Mouse (Mus musculus) megakaryocyte progenitor cell, adult 5-6 weeks (primary cell): Measurements from ENCODE around the gene Frmd8. TPM values are rescaled to one million over a fixed set of nuclear protein-coding genes. Genes with fewer than 3 reads are reported as not detected.

Experiments
- ATAC-seq: replicated peaks from 2 replicates; pipeline ENCODE4 v1.8.0; 2016; ENCODE audit warnings: mild to moderate bottlenecking, moderate TSS enrichment, inconsistent platforms; ENCODE audit not compliant: poor library complexity
- total RNA-seq, 2 experiments: library from RNA; stranded (forward) in 1 of 2; stranded (reverse) in 1 of 2; fragments of 157-497, 149-512 nt in 1 of 2; fragments of 200-1000 nt in 1 of 2; gene quantifications; 2 replicates each; pipeline versions ENCODE4 v1.2.3 to v1.2.4; 2015 to 2017

Frmd8 gene
- total RNA-seq, 2 experiments from 2014 or later: 16.2 to 16.3 TPM

- no peak for ATAC-seq
Observed at GRCm38 (mm10) chr19:5810840-5811563, 64.1 kb downstream of the Frmd8 start.

GRCm38 (mm10) chr19:5810103-5810839, 64.8 kb downstream of the Frmd8 start:
- ATAC-seq: no peak

- no peak for ATAC-seq
Observed at GRCm38 (mm10) chr19:5809712-5810089, 65.4 kb downstream of the Frmd8 start.

GRCm38 (mm10) chr19:5808955-5809711, 65.9 kb downstream of the Frmd8 start:
- no peak for ATAC-seq

- ATAC-seq: no peak
Observed at GRCm38 (mm10) chr19:5807740-5808139, 67.3 kb downstream of the Frmd8 start.

GRCm38 (mm10) chr19:5806809-5807205, 68.3 kb downstream of the Frmd8 start:
- ATAC-seq: 0 out of 2 replicates have a peak, but pooled peaks have one; percentile 11

GRCm38 (mm10) chr19:5806051-5806808, 68.8 kb downstream of the Frmd8 start:
- no peak for ATAC-seq

- ATAC-seq: no peak
Observed at GRCm38 (mm10) chr19:5804371-5804899, 70.6 kb downstream of the Frmd8 start.

- no peak for ATAC-seq
Observed at GRCm38 (mm10) chr19:5803881-5804279, 71.2 kb downstream of the Frmd8 start.

- peak; percentile 65 for ATAC-seq
Observed at GRCm38 (mm10) chr19:5803041-5803880, 71.8 kb downstream of the Frmd8 start.

GRCm38 (mm10) chr19:5802787-5803040, 72.4 kb downstream of the Frmd8 start:
- ATAC-seq: no peak

- peak; percentile 56 for ATAC-seq
Observed at GRCm38 (mm10) chr19:5802011-5802786, 72.9 kb downstream of the Frmd8 start.

- no peak for ATAC-seq
Observed at GRCm38 (mm10) chr19:5801432-5801964, 73.6 kb downstream of the Frmd8 start.

- ATAC-seq: no peak
Observed at GRCm38 (mm10) chr19:5800632-5801431, 74.2 kb downstream of the Frmd8 start.

GRCm38 (mm10) chr19:5800350-5800631, 74.8 kb downstream of the Frmd8 start:
- ATAC-seq: no peak
